Mouse (Mus musculus) brain, embryonic 14.5 days (tissue): ENCODE data around the gene Ccnf.

Experiments
- CTCF ChIP-seq: fragments of 200-500 bp; IDR thresholded peaks from 2 replicates; pipeline ENCODE4 v1.5.1; 2012; ENCODE audit warnings: inconsistent platforms, mild to moderate bottlenecking, moderate library complexity, borderline replicate concordance; ENCODE audit not compliant: insufficient read depth, insufficient read length; ENCODE audit errors: extremely low read depth
- POLR2A ChIP-seq: fragments of 200-500 bp; IDR thresholded peaks from 2 replicates; pipeline ENCODE4 v1.6.1; 2012; ENCODE audit warnings: mild to moderate bottlenecking, inconsistent platforms, borderline replicate concordance; ENCODE audit not compliant: poor library complexity, insufficient read depth, insufficient read length, severe bottlenecking; ENCODE audit errors: extremely low read depth

- no peak for TF ChIP-seq CTCF
- no peak for TF ChIP-seq POLR2A
Observed at GRCm38 (mm10) chr17:24264766-24265165, 13.5 kb upstream of the Ccnf start.
